ENCODE assay signal across 37 mouse cellular contexts in genomic region chr13:98500471-98501125, GRCm38 (mm10). TPM values are rescaled to one million over a fixed set of nuclear protein-coding genes. Genes with fewer than 3 reads are reported as not detected.
"Had no signal": no experiment of that assay in that cellular context is flagged by ENCODE, and none has a peak within 500 bp of the region (broad histone marks: within the 10 kb centered on the region; RNA-seq: fewer than 3 reads in every experiment).

No protein-coding gene starts in this region.

- H3K9me3 ChIP-seq: heart, embryonic 13.5 days; heart, embryonic 15.5 days; hindbrain, embryonic 13.5 days; hindbrain, embryonic 15.5 days; intestine, embryonic 15.5 days; kidney, embryonic 15.5 days; limb, embryonic 12.5 days; liver, embryonic 13.5 days had no signal

- ATAC-seq: hindbrain, postnatal 0 days; intestine, embryonic 15.5 days had no signal

- H3K4me3 ChIP-seq: heart, embryonic 13.5 days; heart, embryonic 15.5 days; hindbrain, embryonic 13.5 days; hindbrain, embryonic 15.5 days; intestine, embryonic 15.5 days; kidney, embryonic 15.5 days; limb, embryonic 12.5 days; liver, embryonic 13.5 days; liver, embryonic 15.5 days had no signal

- H3K4me2 ChIP-seq: heart, embryonic 11.5 days; heart, embryonic 13.5 days; heart, embryonic 15.5 days; hindbrain, embryonic 13.5 days; hindbrain, embryonic 15.5 days; intestine, embryonic 15.5 days; kidney, embryonic 15.5 days; limb, embryonic 12.5 days; liver, embryonic 11.5 days; liver, embryonic 13.5 days; liver, embryonic 15.5 days had no signal

- H3K27ac ChIP-seq: heart, embryonic 13.5 days; heart, embryonic 15.5 days; hindbrain, embryonic 13.5 days; hindbrain, embryonic 15.5 days; hindbrain, postnatal 0 days; intestine, embryonic 15.5 days; kidney, embryonic 15.5 days; kidney, postnatal 0 days; limb, embryonic 12.5 days; liver, embryonic 13.5 days; liver, embryonic 15.5 days had no signal

- H3K4me1 ChIP-seq: liver, embryonic 15.5 days had no signal

- H3K9ac ChIP-seq: heart, embryonic 13.5 days; heart, embryonic 15.5 days; hindbrain, embryonic 13.5 days; hindbrain, embryonic 15.5 days; intestine, embryonic 15.5 days; kidney, embryonic 15.5 days; limb, embryonic 12.5 days; liver, embryonic 13.5 days; liver, embryonic 15.5 days had no signal

- H3K36me3 ChIP-seq: heart, embryonic 13.5 days; heart, embryonic 15.5 days; hindbrain, embryonic 13.5 days; hindbrain, embryonic 15.5 days; intestine, embryonic 15.5 days; kidney, embryonic 15.5 days; limb, embryonic 12.5 days; liver, embryonic 13.5 days; liver, embryonic 15.5 days had no signal

- DNase-seq: gastrocnemius, postnatal 14 days; gastrocnemius, postnatal 36 days; heart, adult 18-20 months; heart, postnatal 14 days; heart, postnatal 36 days; kidney, adult 11 months; kidney, adult 2 months; kidney, adult 9 months; kidney, postnatal 14 days; kidney, postnatal 36 days; layer of hippocampus, adult 9-11 months; layer of hippocampus, postnatal 36 days; left cerebral cortex, postnatal 4 days; liver; liver, embryonic 13.5 days had no signal

RNA-seq across cellular contexts. Expression of gene Gm10320, which starts 8.8 kb away (rescaled TPM):
- total RNA-seq: gastrocnemius, adult 18-20 months; gastrocnemius, adult 8-10 months; gastrocnemius, postnatal 14 days; gastrocnemius, postnatal 36 days; heart, adult 18-20 months; heart, postnatal 14 days; heart, postnatal 36 days; hematopoietic stem cell, adult 5-6 weeks; layer of hippocampus, adult 18-20 months; layer of hippocampus, adult 8-10 months; layer of hippocampus, postnatal 14 days; layer of hippocampus, postnatal 36 days; left cerebral cortex, adult 18-20 months; left cerebral cortex, adult 8-10 months; left cerebral cortex, postnatal 10 days; left cerebral cortex, postnatal 25 days; left cerebral cortex, postnatal 4 days had no signal
